Mouse (Mus musculus) stomach, postnatal 0 days (tissue): ENCODE results near the gene Shd. TPM values are rescaled to one million over a fixed set of nuclear protein-coding genes. Genes with fewer than 3 reads are reported as not detected.

Experiments
- ATAC-seq: fragments of 200-750 bp; cut with Nextera tagmentation; 2 replicates; pipeline ENCODE4 v1.8.0; 2017; ENCODE audit not compliant: low FRiP score, low TSS enrichment
- DNase-seq: peaks from one replicate; pipeline ENCODE4 v3.0.0-alpha.2; 2016; ENCODE audit warnings: low spot score
- H3K27ac ChIP-seq: fragments of 300-500 bp; sonication (generic); replicated peaks from 2 replicates; pipeline ENCODE4 v1.5.1; 2014; ENCODE audit warnings: mild to moderate bottlenecking, control low read depth
- H3K27me3 ChIP-seq: fragments of 300-500 bp; sonication (generic); 2 replicates; pipeline ENCODE4 v1.6.1; 2014; ENCODE audit warnings: low read length; ENCODE audit not compliant: control insufficient read depth, insufficient read depth
- H3K36me3 ChIP-seq: fragments of 300-500 bp; sonication (generic); 2 replicates; pipeline ENCODE4 v1.6.1; 2014; ENCODE audit warnings: low read length, mixed read lengths; ENCODE audit not compliant: control insufficient read depth, insufficient read depth
- H3K4me1 ChIP-seq: fragments of 300-500 bp; sonication (generic); replicated peaks from 2 replicates; pipeline ENCODE4 v1.6.1; 2014; ENCODE audit warnings: antibody characterized with exemption; ENCODE audit not compliant: control insufficient read depth, insufficient read depth
- H3K4me2 ChIP-seq: fragments of 300-500 bp; sonication (generic); replicated peaks from 2 replicates; pipeline ENCODE4 v1.6.1; 2014; ENCODE audit warnings: low read depth, mild to moderate bottlenecking, control low read depth, moderate library complexity
- H3K4me3 ChIP-seq: fragments of 300-500 bp; sonication (generic); 2 replicates; pipeline ENCODE4 v1.5.1; 2014; ENCODE audit warnings: low read depth, low read length, control low read depth
- H3K9ac ChIP-seq: fragments of 300-500 bp; sonication (generic); 2 replicates; pipeline ENCODE4 v1.6.1; 2014; ENCODE audit warnings: mild to moderate bottlenecking, low read length, control low read depth, mixed read lengths
- H3K9me3 ChIP-seq: fragments of 300-500 bp; sonication (generic); 2 replicates; pipeline ENCODE4 v1.6.1; 2016; ENCODE audit warnings: low read length; ENCODE audit not compliant: control insufficient read depth
- CTCF ChIP-seq: IDR thresholded peaks from 2 replicates; pipeline ENCODE4 v1.5.1; 2016; ENCODE audit warnings: antibody characterized with exemption, low read depth, mild to moderate bottlenecking, moderate library complexity
- EP300 ChIP-seq: optimal IDR thresholded peaks from 2 replicates; pipeline ENCODE3; 2016; ENCODE audit warnings: antibody characterized with exemption
- WGBS: fragments of 180-500 bp; shearing (Covaris S2); extraction: QIAGEN DNeasy Blood & Tissue Kit; methylation state at CpG from one replicate; pipeline ENCODE4 v1.1.7; 2014; 5-methylcytosine and 5-hydroxymethylcytosine counted together
- polyA plus RNA-seq: library from polyadenylated mRNA; unstranded; fragments of >200 nt; fragmentation: Nextera tagmentation; extraction: Ambion mirVana; gene quantifications from 2 replicates; pipeline ENCODE4 v1.2.1, GENCODE M21; 2015

Gene Shd
- polyA plus RNA-seq, 1 experiment from 2014 or later: 3.4 TPM

DNA sequence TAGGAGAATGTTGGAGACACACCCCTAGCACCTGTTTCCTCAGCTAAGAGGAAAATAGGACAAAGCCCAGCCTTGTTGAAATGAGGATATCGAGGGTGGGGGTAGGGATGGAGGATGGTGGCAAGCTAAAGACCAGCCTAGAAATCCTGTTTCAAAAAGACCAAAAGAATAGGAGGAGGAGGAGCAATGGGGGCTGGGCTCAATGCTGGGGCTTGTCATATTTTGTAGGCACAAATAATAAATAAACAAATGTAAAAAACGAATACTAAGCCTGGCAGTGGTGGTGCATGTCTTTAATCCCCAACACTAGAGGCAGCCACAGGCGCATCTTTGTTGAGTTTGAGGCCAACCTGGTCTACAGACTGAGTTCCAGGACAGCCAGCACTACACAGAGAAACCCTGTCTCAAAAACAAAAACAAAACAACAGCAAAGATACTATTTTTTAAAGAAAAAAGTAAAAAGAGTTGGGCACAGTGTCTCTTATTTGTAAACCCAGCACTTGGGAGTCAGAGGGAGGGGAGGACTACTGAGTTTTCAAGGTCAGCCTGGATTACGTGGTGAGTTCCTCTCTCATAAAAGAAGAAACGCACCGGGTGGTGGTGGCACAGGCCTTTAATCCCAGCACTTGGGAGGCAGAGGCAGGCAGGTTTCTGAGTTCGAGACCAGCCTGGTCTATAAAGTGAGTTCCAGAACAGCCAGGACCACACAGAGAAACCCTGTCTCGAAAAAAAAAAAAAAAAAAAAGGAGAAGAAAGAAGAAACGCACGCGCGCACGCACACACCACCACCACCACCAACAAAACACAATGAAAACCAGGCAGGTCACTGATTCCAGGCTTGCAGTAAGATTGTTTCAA is 12.3 kb upstream of the Shd start:
- Histone ChIP-seq H3K4me2 (peak overlapping the region; percentile 58), H3K36me3 (0 out of 2 replicates have a peak, but pooled peaks cover 4% of the 10 kb centered on the region), H3K27ac (peak overlapping the region; percentile 94), H3K9ac (peak overlapping the region; percentile 55; the same call in 1 of the 2 replicates), H3K4me1 (0 out of 2 replicates have a peak, but pooled peaks cover 4% of the 10 kb centered on the region), H3K9me3 (no peaks in the 10 kb centered on the region), H3K4me3 (peak overlapping the region; percentile 57; the same call in 1 of the 2 replicates), H3K27me3 (no peaks in the 10 kb centered on the region)
- ATAC-seq (no peak), DNase-seq (peak; percentile 11)
- TF ChIP-seq EP300 (no peak), CTCF (no peak)
- 76% methylated on average over 12 of the region's 13 CpGs for WGBS

DNA sequence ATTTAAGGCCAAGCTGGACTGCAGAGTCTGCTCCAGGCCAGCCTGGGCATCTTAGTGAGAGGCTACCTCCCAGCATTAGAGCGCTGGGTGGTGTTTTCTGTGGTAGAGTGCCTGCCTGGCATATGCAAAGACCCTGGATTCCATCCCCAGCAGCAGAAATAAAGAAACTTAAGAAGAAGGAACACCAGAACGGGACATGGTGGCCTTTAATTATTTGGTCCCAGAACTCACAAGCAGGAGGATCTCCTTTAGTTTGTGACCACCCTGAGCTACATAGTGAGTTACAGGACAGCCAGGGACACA is 11.7 kb upstream of the Shd start:
- Histone ChIP-seq H3K27me3 (no peaks in the 10 kb centered on the region), H3K27ac (peak overlapping the region; percentile 94), H3K9me3 (no peaks in the 10 kb centered on the region), H3K9ac (peak overlapping the region; percentile 55), H3K4me1 (0 out of 2 replicates have a peak, but pooled peaks cover 4% of the 10 kb centered on the region), H3K4me3 (peak overlapping the region; percentile 57), H3K36me3 (peaks cover 4% of the 10 kb centered on the region; the same call in 1 of the 2 replicates), H3K4me2 (peak overlapping the region; percentile 58)
- WGBS: 32% methylated on average over 2 of the region's 2 CpGs
- TF ChIP-seq EP300 (no peak), CTCF (no peak)
- no peak for ATAC-seq
- DNase-seq: no peak

DNA sequence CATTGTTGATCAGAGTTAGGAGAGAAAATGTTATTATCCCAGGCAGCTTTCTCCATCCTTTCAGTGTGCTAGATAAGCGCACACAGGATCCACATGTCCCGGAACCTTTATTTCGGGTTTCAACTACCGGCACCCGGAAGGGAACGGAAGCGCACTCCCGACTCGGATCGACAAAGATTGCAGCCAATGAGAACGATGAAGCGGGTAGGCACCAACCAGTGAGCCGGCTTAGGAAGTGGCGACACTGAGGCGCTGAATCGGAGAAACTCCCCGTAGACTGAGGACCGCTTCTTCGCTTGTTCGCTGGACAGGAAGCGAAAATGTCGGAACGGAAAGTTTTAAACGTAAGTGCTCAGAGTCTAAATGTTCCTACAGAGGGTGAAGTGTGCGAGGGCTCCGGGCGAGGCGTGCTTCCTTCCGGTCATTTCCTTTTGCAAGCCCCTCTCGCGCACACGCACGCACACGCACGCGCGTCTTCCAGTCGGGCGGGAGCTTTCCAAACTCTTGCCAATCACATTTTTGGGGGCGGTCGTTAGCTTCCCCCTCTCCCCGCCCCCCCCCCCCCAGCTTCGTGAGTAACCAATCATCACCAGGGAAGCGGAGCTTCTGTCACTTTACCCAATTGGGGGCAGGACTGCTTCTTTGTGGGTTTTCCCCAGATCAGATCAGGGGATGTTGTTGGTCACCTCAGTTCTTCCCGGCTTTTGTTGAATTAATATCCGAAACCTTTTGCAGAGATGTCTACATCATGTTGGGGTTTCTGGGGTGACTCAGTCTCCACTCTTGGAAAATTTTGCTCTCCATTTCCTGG is 11.1 kb upstream of the Shd start, which contains the start of gene Yju2:
Yju2 (plus strand) TSS at position 182 of the 811 bp plus-strand sequence.
- H3K27me3 ChIP-seq: no peaks in the 10 kb centered on the region
- no peaks in the 10 kb centered on the region for H3K9me3 ChIP-seq
- TF ChIP-seq CTCF (no peak), EP300 (peak; percentile 82)
- peak within 1 kb of the TSS; percentile 57 for H3K4me3 ChIP-seq
- peak within 1 kb of the TSS; percentile 94 for H3K27ac ChIP-seq
- peak within 1 kb of the TSS; percentile 63 for H3K9ac ChIP-seq
- ATAC-seq (peak; percentile 96), DNase-seq (peak; percentile 93)
- peak within 1 kb of the TSS; percentile 58 for H3K4me2 ChIP-seq
- H3K36me3 ChIP-seq: peaks cover 4% of the 10 kb centered on the region; the same call in 1 of the 2 replicates
- H3K4me1 ChIP-seq: 0 out of 2 replicates have a peak, but pooled peaks cover 4% of the 10 kb centered on the region
- under 1% methylated on average over 46 of the region's 46 CpGs for WGBS

DNA sequence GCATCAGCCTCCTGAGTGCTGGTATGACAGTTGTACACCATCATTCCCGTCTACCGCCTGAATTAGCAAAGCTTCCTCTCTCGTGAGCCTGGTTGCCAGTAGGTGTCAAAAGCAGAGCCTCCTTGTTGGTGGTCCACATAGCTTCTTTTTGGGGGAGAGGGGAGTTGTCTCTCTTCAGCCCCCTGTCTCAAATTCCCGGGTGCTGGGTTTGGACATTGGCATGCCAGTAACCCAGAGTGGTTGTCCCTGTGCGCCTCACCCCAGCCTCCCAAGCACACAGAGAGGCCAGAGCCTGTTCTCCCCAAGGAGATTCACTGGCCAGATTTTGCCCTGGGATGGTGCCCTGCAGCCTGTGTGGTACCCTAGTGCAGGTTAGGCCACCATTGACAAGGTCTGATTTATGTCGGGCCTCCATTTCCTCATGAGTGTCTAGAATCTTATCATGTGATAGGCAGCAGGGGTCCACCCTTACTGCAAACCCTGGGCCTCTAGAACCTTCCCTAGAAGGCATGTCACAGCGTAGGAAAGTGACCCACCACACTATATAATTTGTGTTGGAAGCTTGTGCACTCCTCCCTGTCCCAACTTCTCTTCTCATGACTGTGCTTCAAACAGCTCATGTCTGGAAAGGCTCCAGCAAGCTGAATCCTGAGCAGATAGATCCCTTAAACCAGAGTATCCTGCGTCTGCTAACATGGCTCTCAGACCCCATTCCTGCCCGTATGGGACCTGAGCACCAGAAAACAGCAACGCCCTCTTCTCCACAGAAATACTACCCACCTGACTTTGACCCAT is 10.1 kb upstream of the Shd start:
- Histone ChIP-seq H3K27ac (peak overlapping the region; percentile 14; the same call in 1 of the 2 replicates), H3K9me3 (no peaks in the 10 kb centered on the region), H3K4me1 (0 out of 2 replicates have a peak, but pooled peaks cover 4% of the 10 kb centered on the region), H3K36me3 (peaks cover 6% of the 10 kb centered on the region; the same call in 1 of the 2 replicates), H3K4me3 (peak overlapping the region; percentile 57), H3K4me2 (peak overlapping the region; percentile 47), H3K9ac (peak overlapping the region; percentile 41), H3K27me3 (no peaks in the 10 kb centered on the region)
- no peak for TF ChIP-seq CTCF
- TF ChIP-seq EP300: no peak
- no peak for DNase-seq
- 71% methylated on average over 10 of the region's 10 CpGs for WGBS
- no peak for ATAC-seq

DNA sequence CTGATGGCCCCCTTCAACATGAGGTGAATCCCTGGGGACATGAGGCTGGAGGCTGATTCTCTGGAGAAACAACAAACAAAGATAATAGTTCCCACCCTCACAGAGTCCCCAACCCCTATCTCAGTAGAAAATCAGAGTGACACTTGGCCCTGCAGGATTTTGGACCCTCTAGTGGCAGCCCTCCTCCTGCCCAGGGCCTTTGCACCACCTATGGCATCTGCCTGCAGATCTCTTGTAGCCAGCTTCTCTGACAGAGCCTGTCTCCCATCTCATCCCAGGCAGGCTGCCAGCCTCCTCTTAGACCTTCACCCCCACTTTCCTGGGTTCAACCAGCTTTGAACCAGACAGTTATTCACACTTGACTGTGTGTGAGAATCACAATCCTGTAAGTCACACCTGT is 9.5 kb upstream of the Shd start:
- DNase-seq (no peak), ATAC-seq (no peak)
- no peak overlapping the region for H3K4me2 ChIP-seq
- H3K9ac ChIP-seq: no peak overlapping the region
- H3K4me1 ChIP-seq: 0 out of 2 replicates have a peak, but pooled peaks cover 4% of the 10 kb centered on the region
- peaks cover 9% of the 10 kb centered on the region; the same call in 1 of the 2 replicates for H3K36me3 ChIP-seq
- TF ChIP-seq CTCF: no peak
- TF ChIP-seq EP300: no peak
- H3K9me3 ChIP-seq: no peaks in the 10 kb centered on the region
- H3K27ac ChIP-seq: no peak overlapping the region
- no peak overlapping the region for H3K4me3 ChIP-seq
- no peaks in the 10 kb centered on the region for H3K27me3 ChIP-seq
